Mouse (Mus musculus) left cerebral cortex, postnatal 4 days (tissue): ENCODE measurements at regions not wholly inside any gene's neighbourhood (a gene's known extent, or its start where the extent isn't known, plus 50 kb on each side); places are given as distances from the start of the nearest gene placed in this dataset.

Experiments
- DNase-seq: peaks from one replicate; pipeline ENCODE4 v3.0.0-alpha.2; 2022
- intact Hi-C: fragments of 180-260 bp; cut with DNase I; formaldehyde crosslinking; loops from one replicate; pipeline ENCODE4 v1.15.1; 2025

DNA sequence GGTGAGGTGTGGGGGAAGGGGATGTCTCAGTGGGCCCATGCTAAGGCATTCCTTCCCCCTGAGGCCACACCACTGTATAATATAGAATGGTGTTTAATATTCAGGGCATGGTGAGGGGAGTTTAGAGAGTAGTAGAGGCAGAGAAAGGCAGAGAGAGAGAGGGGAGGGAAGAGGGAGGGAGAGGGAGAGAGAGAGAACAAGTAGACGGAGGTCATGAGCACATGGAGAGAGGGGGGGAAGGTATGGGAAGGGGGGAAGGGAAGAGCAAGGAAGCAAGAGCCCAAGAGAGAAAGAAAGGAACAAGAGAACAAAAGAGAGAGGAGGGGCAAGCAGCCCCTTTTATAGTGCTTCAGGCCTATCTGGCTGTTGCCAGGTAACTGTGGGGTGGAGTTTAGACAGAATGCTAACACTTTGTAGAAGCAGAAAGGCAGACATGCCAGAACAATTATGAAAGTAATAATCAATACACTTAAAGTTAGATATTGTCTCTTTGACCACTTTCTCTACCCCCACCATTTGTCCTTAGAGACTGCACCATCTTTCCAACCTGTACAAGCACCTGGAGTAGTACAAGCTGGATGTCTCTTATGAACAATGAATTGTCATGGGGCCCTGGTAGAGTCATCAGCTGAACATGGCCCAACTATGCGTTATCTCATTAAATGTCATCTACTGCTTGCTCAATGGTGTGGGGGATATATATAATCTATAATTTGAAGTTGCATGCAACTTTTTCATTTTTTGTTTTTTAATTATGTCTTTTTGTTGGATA is 422.6 kb downstream of the Nbas start:
- DNase-seq = no peak
- intact Hi-C loops = no loop called here

DNA sequence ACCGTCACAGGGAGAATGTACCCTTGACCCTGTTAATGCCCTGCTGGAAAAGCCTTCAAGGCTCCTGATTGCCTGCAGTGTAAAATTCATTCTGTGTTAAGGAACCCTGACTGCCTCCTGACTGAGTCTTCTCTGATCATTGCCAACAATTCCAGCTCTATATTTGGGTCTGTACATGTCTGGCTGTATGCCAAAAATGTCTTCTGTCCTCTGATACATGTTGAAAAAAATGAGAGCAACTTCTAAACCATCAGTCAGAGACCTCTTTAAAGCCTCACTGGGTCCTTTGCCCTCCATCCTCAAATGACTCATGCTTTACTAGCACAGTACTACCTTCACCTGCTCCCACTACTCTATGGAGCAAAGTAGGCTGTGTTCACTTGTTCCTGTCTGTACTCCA is 408.3 kb downstream of the Nbas start:
- intact Hi-C loops = no loop called here
- no peak for DNase-seq

DNA sequence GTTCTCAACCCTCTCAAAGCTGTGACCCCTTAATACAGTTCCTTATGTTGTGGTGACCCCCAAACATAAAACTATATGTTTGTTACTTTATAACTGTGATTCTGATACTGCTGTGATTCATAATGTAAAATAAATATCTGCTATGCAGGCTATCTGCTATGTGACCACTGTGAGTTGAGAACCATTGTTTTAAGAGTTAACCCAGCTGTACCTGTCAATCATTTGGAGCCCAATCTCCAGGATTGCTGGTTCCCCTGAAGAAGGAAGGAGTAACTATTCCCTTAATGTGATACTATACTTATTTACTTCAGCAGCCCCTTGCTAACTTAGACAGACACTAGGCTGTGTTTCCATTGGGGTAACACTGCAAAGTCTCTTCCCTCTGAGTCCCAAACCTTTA is 400.5 kb downstream of the Nbas start:
- intact Hi-C loops = no loop called here
- no peak for DNase-seq

DNA sequence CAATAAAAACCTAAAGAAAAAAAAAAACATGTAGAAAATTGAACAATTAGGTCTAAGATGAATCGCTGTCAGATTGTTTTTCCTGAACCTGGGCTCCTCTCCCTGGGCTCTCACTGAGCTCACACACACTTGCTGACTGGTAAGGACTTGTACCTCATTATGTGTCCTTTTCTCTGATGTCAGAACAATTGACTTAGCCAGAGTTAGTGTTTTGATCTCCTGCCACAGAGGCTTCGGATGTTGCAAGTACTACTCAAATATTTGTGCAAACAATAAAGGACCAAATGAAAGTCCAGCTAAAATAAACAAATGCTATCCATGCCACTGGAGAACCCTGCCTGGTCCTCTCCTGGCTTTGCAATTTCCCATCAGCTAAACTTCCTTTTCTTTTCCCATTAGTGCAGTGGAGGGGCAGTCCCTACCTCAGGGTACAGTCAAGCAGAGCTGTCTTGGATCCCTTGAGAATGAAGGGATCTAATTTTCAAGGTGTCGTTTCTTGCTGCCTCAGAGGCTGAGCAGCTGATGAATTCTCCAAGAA is 399.6 kb downstream of the Nbas start:
- intact Hi-C loops = no loop called here
- DNase-seq = no peak

DNA sequence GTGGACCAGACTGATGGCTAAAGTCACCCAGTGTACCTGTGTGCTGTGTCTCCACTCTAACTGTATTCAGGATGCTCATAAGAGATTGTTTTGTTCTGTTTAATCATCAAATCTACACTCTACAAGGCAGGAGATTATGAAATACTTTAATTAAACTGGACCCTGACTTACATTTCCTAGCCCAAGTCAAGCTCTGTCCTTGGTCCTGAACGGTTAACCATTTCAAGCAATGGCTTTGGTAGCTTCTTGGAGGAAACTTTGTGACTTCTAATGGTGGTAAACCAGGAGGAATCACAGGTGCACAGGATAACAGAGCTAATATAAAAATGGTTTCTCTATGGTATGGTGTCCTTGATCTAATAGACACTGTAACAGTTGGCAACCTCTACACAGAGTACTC is 370.4 kb downstream of the Nbas start:
- no peak for DNase-seq
- intact Hi-C loops = no loop called here
